Mouse (Mus musculus) embryonic fibroblast, embryonic 13.5 days (primary cell): Measurements from ENCODE around the gene Otud3.

Source experiments
- CTCF ChIP-seq: IDR thresholded peaks from 2 replicates; pipeline ENCODE4 v1.5.1; 2011; ENCODE audit warnings: mild to moderate bottlenecking, control low read depth, low read length, moderate library complexity, borderline replicate concordance; ENCODE audit not compliant: insufficient read depth
- POLR2A ChIP-seq: IDR thresholded peaks from 2 replicates; pipeline ENCODE4 v1.6.1; 2011; ENCODE audit warnings: low read depth, mild to moderate bottlenecking, control low read depth, low read length, moderate library complexity

GRCm38 (mm10) chr4:138959120-138959519, 45.4 kb upstream of the Otud3 start:
- TF ChIP-seq CTCF (no peak), POLR2A (no peak)
